Mouse (Mus musculus) hindbrain, embryonic 10.5 days (tissue): ENCODE results near the gene Polg2. TPM values are rescaled to one million over a fixed set of nuclear protein-coding genes. Genes with fewer than 3 reads are reported as not detected.

Source experiments
- DNase-seq: peaks from one replicate; pipeline ENCODE4 v3.0.0-alpha.2; 2017; ENCODE audit warnings: low spot score
- H3K27ac ChIP-seq: fragments of 300-500 bp; sonication (generic); 2 replicates; pipeline ENCODE4 v1.5.1; 2016; ENCODE audit warnings: mild to moderate bottlenecking, moderate library complexity
- H3K27me3 ChIP-seq: fragments of 300-500 bp; sonication (generic); 2 replicates; pipeline ENCODE4 v1.6.1; 2016; ENCODE audit warnings: mild to moderate bottlenecking; ENCODE audit not compliant: poor library complexity, insufficient read depth, severe bottlenecking
- H3K36me3 ChIP-seq: fragments of 300-500 bp; sonication (generic); 2 replicates; pipeline ENCODE4 v1.6.1; 2016; ENCODE audit warnings: mild to moderate bottlenecking, moderate library complexity
- H3K4me1 ChIP-seq: fragments of 300-500 bp; sonication (generic); replicated peaks from 2 replicates; pipeline ENCODE4 v1.6.1; 2016; ENCODE audit warnings: mild to moderate bottlenecking
- H3K4me3 ChIP-seq: fragments of 300-500 bp; sonication (generic); 2 replicates; pipeline ENCODE4 v1.5.1; 2016; ENCODE audit warnings: mild to moderate bottlenecking, moderate library complexity
- H3K9me3 ChIP-seq: fragments of 300-500 bp; sonication (generic); 2 replicates; pipeline ENCODE4 v1.6.1; 2016; ENCODE audit warnings: mild to moderate bottlenecking, moderate library complexity
- WGBS: fragments of 180-500 bp; shearing (Covaris S2); methylation state at CpG from one replicate; pipeline ENCODE4 v1.1.7; 2016; 5-methylcytosine and 5-hydroxymethylcytosine counted together
- polyA plus RNA-seq: library from polyadenylated mRNA; unstranded; fragments of >200 nt; fragmentation: Nextera tagmentation; extraction: Ambion mirVana; gene quantifications from 2 replicates; pipeline ENCODE4 v1.2.1, GENCODE M21; 2016

Polg2 gene
- 8.1 and 10.1 TPM in 2 replicates for polyA plus RNA-seq

DNA sequence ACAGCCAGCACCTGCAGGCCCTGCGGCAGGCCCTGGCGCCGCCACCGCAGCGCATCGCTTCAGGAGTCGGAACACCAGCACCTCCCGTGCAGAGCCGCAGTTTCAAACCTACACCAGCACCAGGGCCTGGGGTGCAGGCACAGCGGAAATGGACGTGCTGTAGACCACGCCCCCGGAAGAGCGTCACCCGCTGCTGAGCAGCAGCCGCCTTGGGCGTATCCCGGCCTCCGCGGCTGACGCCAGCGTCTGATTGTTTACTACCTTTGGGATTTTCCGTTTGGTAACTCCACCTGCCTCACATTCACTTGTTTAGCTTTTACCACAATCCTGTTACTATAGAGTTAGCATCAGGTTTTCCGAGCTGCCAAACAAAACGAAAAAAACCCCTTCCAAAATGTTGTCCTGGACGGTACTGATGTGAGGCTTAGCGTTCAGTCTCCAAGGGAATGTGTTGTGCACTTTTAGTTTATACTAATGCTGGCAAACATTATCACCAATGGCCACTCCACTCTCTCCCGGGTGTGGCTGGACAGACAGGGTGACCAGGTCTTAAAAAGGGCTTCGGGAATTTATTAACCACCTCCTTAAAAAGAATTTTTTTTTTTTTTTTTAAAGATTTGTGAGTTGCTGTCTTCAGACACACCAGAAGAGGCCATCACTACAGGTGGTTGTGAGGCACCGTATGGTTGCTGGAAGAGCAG is at the start of gene Polg2:
TSS of gene Polg2 (minus strand) at position 150 of the 701 bp plus-strand sequence.
- Histone ChIP-seq H3K27ac (peak within 1 kb of the TSS; percentile 91), H3K4me1 (peaks cover 14% of the 10 kb centered on the region; the same call in 1 of the 2 replicates), H3K4me3 (peak within 1 kb of the TSS; percentile 75), H3K36me3 (peaks cover 70% of the 10 kb centered on the region), H3K9me3 (no peaks in the 10 kb centered on the region), H3K27me3 (no peaks in the 10 kb centered on the region)
- 2% methylated on average over 30 of the region's 30 CpGs for WGBS
- DNase-seq = peak; percentile 92

GRCm38 (mm10) chr11:106828079-106828478 is 48.7 kb upstream of the Polg2 start:
- Histone ChIP-seq H3K36me3 (peaks cover 94% of the 10 kb centered on the region), H3K27me3 (no peaks in the 10 kb centered on the region), H3K9me3 (no peaks in the 10 kb centered on the region), H3K4me1 (no peaks in the 10 kb centered on the region), H3K27ac (no peak overlapping the region), H3K4me3 (no peak overlapping the region)
- DNase-seq = no peak
- 94% methylated on average over 7 of the region's 7 CpGs for WGBS

- H3K27me3 ChIP-seq = no peaks in the 10 kb centered on the region
- WGBS = 95% methylated on average over 10 of the region's 10 CpGs
- no peaks in the 10 kb centered on the region for H3K9me3 ChIP-seq
- DNase-seq = no peak
- no peaks in the 10 kb centered on the region for H3K4me1 ChIP-seq
- peaks cover 97% of the 10 kb centered on the region for H3K36me3 ChIP-seq
- H3K4me3 ChIP-seq = no peak overlapping the region
- H3K27ac ChIP-seq = no peak overlapping the region
These were observed 45.1 kb upstream of the Polg2 start for GRCm38 (mm10) chr11:106824403-106824802.

- WGBS = 92% methylated on average over 8 of the region's 8 CpGs
- Histone ChIP-seq H3K27me3 (no peaks in the 10 kb centered on the region), H3K36me3 (peaks cover 97% of the 10 kb centered on the region)
These were observed 44.4 kb upstream of the Polg2 start for GRCm38 (mm10) chr11:106823741-106824140.

DNA sequence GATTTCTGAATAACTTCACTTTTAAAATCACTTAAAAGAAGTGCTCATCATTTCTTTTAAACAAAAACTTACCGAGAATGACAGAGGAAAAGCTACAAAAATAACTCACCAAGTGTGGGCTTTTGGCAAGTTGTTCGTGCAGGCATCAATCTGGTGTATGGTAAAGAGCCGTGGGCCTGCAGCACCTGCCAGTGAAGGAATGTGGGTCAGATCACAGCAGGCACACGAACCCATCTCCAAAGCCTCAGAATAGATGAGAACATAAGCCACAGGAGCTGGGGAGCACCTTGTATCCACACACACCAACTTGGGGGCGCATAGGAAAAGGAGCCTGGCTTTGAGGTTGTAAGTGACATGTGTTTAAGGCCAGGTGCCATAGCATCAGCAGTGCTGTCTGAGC is 43.6 kb upstream of the Polg2 start:
- WGBS = 92% methylated on average over 5 of the region's 5 CpGs
- Histone ChIP-seq H3K27ac (no peak overlapping the region), H3K4me1 (no peaks in the 10 kb centered on the region), H3K27me3 (no peaks in the 10 kb centered on the region), H3K36me3 (peaks cover 97% of the 10 kb centered on the region), H3K9me3 (no peaks in the 10 kb centered on the region), H3K4me3 (no peak overlapping the region)
- no peak for DNase-seq

More at GRCm38 (mm10) chr11:106823741-106824140, 44.4 kb upstream of the Polg2 start:
- DNase-seq = no peak
- Histone ChIP-seq H3K4me1 (no peaks in the 10 kb centered on the region), H3K4me3 (no peak overlapping the region), H3K9me3 (no peaks in the 10 kb centered on the region), H3K27ac (no peak overlapping the region)

DNA sequence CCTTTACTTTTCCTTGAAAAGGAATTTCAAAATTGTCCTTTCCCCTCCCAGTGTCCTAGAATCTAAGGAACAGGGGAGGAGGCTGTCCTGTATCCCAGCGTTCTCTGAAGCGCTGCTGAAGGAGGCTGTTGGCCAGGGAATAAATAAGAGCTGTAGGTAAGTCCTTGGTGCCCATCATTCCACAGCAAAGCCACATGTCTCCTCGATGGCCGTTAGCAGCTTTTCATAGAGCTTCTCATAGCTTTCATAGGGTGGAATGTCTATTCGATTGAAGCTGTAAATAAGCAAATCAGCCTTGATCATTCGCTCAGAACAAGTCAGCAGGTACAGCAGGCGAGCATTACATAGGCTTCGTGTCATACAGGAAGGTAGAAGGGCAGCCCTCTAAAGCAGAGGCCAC is 43.2 kb upstream of the Polg2 start:
- Histone ChIP-seq H3K27ac (no peak overlapping the region), H3K4me3 (no peak overlapping the region), H3K9me3 (no peaks in the 10 kb centered on the region), H3K27me3 (no peaks in the 10 kb centered on the region), H3K36me3 (peaks cover 97% of the 10 kb centered on the region), H3K4me1 (no peaks in the 10 kb centered on the region)
- DNase-seq = no peak
- WGBS = 94% methylated on average over 8 of the region's 8 CpGs

GRCm38 (mm10) chr11:106821397-106821796 is 42.1 kb upstream of the Polg2 start:
- Histone ChIP-seq H3K9me3 (no peaks in the 10 kb centered on the region), H3K27me3 (no peaks in the 10 kb centered on the region), H3K36me3 (peaks cover 98% of the 10 kb centered on the region), H3K4me3 (no peak overlapping the region), H3K27ac (no peak overlapping the region), H3K4me1 (no peaks in the 10 kb centered on the region)
- DNase-seq = no peak
- WGBS = 89% methylated on average over 6 of the region's 6 CpGs

- 88% methylated on average over 4 of the region's 4 CpGs for WGBS
- Histone ChIP-seq H3K9me3 (no peaks in the 10 kb centered on the region), H3K27ac (no peak overlapping the region), H3K36me3 (peaks cover 98% of the 10 kb centered on the region), H3K27me3 (no peaks in the 10 kb centered on the region), H3K4me1 (no peaks in the 10 kb centered on the region), H3K4me3 (no peak overlapping the region)
- DNase-seq = no peak
These were observed 41.6 kb upstream of the Polg2 start for GRCm38 (mm10) chr11:106820972-106821371.

DNA sequence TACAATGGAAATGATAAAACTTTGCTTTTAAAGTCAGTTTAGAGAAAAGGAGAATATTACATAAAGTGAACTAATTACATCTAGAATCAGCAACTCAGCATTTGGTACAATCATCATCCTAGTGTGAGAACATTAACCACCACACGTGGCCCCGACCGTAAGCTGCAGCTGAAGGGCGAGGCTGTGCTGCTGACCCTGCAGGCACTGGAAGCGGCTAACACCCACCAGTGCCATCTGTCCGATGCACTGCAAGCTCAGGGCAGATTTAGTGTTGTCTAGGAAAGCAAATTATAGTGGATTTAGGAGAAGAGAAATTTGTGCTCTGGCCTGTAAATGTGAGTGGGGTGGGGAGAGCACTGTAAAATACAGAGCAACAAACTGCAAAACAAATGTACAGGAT is 40.9 kb upstream of the Polg2 start:
- Histone ChIP-seq H3K36me3 (peaks cover 98% of the 10 kb centered on the region), H3K4me1 (no peaks in the 10 kb centered on the region), H3K4me3 (no peak overlapping the region), H3K27me3 (no peaks in the 10 kb centered on the region), H3K27ac (no peak overlapping the region), H3K9me3 (no peaks in the 10 kb centered on the region)
- WGBS = 92% methylated on average over 6 of the region's 6 CpGs
- no peak for DNase-seq

DNA sequence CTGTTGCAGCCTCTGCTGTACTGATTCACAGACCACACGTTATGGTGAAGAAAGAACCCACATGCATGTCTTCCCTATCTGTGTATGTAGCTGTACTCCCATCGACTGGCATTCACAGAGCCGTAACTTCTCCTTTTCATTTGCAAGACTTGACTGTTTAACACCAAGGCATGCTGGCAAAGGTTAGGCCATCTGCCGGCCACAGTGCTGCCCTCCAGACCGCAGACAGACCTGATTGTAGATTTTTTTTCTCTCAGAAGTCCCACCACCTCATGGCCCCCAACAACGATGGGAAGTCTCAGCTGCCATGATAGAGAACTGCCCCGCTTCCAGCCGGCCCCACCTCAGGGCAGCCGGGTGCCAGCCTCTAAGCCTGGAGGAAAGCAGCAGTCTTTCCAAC is 40.3 kb upstream of the Polg2 start:
- no peaks in the 10 kb centered on the region for H3K4me1 ChIP-seq
- 93% methylated on average over 9 of the region's 9 CpGs for WGBS
- no peaks in the 10 kb centered on the region for H3K27me3 ChIP-seq
- no peak overlapping the region for H3K4me3 ChIP-seq
- peaks cover 98% of the 10 kb centered on the region for H3K36me3 ChIP-seq
- no peak overlapping the region for H3K27ac ChIP-seq
- no peak for DNase-seq
- H3K9me3 ChIP-seq = no peaks in the 10 kb centered on the region

GRCm38 (mm10) chr11:106818341-106818740 is 39.0 kb upstream of the Polg2 start:
- H3K9me3 ChIP-seq = no peaks in the 10 kb centered on the region
- no peaks in the 10 kb centered on the region for H3K4me1 ChIP-seq
- DNase-seq = no peak
- no peak overlapping the region for H3K4me3 ChIP-seq
- H3K27me3 ChIP-seq = no peaks in the 10 kb centered on the region
- H3K27ac ChIP-seq = no peak overlapping the region
- H3K36me3 ChIP-seq = peaks cover 100% of the 10 kb centered on the region
- WGBS = 95% methylated on average over 9 of the region's 9 CpGs

- H3K27ac ChIP-seq = no peak overlapping the region
- no peaks in the 10 kb centered on the region for H3K4me1 ChIP-seq
- H3K27me3 ChIP-seq = no peaks in the 10 kb centered on the region
- WGBS = 96% methylated on average over 6 of the region's 6 CpGs
- no peak overlapping the region for H3K4me3 ChIP-seq
- no peaks in the 10 kb centered on the region for H3K9me3 ChIP-seq
- peaks cover 100% of the 10 kb centered on the region for H3K36me3 ChIP-seq
- no peak for DNase-seq
These were observed 38.5 kb upstream of the Polg2 start for GRCm38 (mm10) chr11:106817808-106818207.

DNA sequence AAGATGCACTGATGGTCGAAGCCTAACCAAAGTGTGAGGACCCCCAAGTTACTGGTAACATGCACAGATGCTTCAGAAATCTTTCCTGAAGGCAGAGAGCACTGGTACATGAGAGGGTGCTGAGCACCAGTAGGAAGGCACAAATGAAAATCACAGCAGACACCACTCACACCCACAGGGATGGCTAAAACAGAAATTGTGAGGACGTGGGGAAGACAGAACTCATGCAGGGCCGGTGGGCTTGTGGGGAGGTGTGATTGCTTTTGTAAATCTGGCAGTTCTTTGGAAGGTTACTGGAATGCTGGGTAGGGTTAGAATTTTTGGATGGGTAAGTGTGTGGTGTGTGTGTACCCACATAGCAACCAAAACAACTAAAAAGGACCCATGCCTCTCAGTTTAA is 37.8 kb upstream of the Polg2 start:
- no peaks in the 10 kb centered on the region for H3K4me1 ChIP-seq
- no peak overlapping the region for H3K4me3 ChIP-seq
- H3K36me3 ChIP-seq = peaks cover 100% of the 10 kb centered on the region
- H3K9me3 ChIP-seq = no peaks in the 10 kb centered on the region
- no peaks in the 10 kb centered on the region for H3K27me3 ChIP-seq
- DNase-seq = no peak
- H3K27ac ChIP-seq = no peak overlapping the region
- 91% methylated on average over 3 of the region's 3 CpGs for WGBS

- whole genome bisulfite sequencing = 92% methylated on average over 7 of the region's 7 CpGs
- no peaks in the 10 kb centered on the region for H3K4me1 ChIP-seq
- peaks cover 100% of the 10 kb centered on the region for H3K36me3 ChIP-seq
These were observed 37.0 kb upstream of the Polg2 start for GRCm38 (mm10) chr11:106816316-106816715.

More at GRCm38 (mm10) chr11:106816316-106816715, 37.0 kb upstream of the Polg2 start:
- DNase-seq = no peak
- no peaks in the 10 kb centered on the region for H3K27me3 ChIP-seq
- no peak overlapping the region for H3K27ac ChIP-seq
- H3K9me3 ChIP-seq = no peaks in the 10 kb centered on the region
- H3K4me3 ChIP-seq = no peak overlapping the region
